Mouse (Mus musculus): ENCODE measurements at regions not wholly inside any gene's neighbourhood (a gene's known extent, or its start where the extent isn't known, plus 50 kb on each side); places are given as distances from the start of the nearest gene placed in this dataset.

DNA sequence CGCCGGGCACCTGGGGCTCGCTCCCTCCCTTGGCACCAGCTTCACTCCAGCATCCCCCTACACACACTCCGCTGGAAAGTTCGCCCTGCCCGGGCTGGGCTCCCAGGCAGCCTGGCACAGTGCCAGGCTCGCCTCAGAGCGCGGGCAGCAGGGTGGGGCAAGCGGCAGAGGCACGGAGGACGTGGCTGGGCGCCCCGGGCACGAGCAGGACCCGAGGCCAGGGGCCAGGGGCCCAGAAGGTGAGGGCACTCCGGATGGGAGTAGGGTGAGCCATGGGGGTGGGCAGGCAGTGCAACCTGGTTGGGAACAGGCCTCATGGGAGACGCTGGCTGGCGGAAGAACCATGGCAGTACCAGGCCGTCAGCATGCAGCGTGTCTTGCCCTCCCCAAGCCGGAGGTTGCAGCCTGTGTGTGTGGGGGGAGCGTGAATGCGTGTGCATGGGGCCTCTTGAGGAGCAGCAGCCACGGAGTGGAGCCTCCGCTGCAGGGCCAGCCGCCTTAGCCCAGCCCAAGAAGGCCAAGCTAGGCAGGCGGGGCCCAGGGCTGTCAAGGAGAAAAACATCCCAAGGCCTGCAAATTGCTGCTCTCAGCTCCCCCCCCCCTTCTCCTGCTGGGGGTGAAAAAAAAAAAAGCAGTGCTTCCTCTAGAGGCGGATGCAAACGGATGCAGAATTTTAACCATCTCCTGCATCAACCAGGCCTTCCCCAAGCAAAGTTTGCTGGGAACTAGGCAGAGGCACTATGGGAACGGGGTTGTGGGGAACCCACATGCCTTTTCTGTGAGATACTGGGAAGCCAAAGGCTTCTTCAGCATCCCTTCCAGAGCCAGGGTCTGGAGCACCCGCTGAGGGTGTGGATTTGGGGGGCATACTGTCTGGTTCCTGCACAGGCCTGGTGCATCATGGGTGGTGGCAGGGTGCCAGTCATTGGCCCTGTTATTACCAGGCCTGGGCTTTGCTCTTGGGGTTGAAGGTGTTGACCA lies 71.4 kb upstream of the Wnt7b start:
- Histone ChIP-seq H3K27me3 (ENCODE audit: insufficient read depth, low read length) (no peaks in the 10 kb centered on the region), H3K4me2 (peak overlapping the region; percentile 90), H3K4me3 (ENCODE audit: low read depth, low read length) (peak overlapping the region; percentile 42), H3K36me3 (ENCODE audit: insufficient read depth) (peaks cover 5% of the 10 kb centered on the region; the same call in 1 of the 2 replicates), H3K4me1 (ENCODE audit: insufficient read depth) (peaks cover 29% of the 10 kb centered on the region), H3K27ac (ENCODE audit: low read depth) (peak overlapping the region; percentile 99), H3K9me3 (ENCODE audit: low read depth, low read length) (no peaks in the 10 kb centered on the region), H3K9ac (peak overlapping the region; percentile 73)
- WGBS = 13% methylated on average over 32 of the region's 32 CpGs
- peak; percentile 91 for ATAC-seq (ENCODE audit: insufficient read depth)
- DNase-seq = peak; percentile 91
- peak; percentile 7; the same call in 1 of the 2 replicates for TF ChIP-seq CTCF (IDR thresholded peaks at IDR 0.05; ENCODE audit: low read depth)

DNA sequence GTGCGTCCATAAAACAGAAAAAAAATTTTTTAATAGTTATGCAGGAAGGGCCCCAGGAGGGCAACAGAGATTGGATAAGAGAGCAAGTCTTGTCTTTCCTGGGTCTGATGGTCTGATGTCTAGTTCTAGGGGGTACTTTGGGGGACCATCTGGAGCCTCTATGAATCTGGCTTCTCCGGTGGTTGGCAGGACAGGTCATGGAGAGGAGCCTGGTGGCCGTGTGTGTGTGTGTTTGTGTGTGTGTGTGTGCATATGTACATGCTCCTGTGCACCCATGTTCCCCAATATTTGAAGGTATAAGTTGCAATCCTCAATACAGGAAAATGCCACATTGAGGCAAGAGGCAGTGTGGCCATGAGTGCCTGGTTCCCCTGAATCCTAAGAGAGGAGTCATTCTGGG lies 72.5 kb upstream of the Wnt7b start:
- Histone ChIP-seq H3K4me2 (peak overlapping the region; percentile 8), H3K9me3 (ENCODE audit: low read depth, low read length) (no peaks in the 10 kb centered on the region), H3K9ac (no peak overlapping the region), H3K4me1 (ENCODE audit: insufficient read depth) (peaks cover 29% of the 10 kb centered on the region), H3K27ac (ENCODE audit: low read depth) (no peak overlapping the region; the same call in 1 of the 2 replicates), H3K27me3 (ENCODE audit: insufficient read depth, low read length) (no peaks in the 10 kb centered on the region), H3K36me3 (ENCODE audit: insufficient read depth) (peaks cover 5% of the 10 kb centered on the region; the same call in 1 of the 2 replicates), H3K4me3 (ENCODE audit: low read depth, low read length) (no peak overlapping the region)
- ATAC-seq (ENCODE audit: insufficient read depth) (no peak), DNase-seq (no peak)
- 96% methylated on average over 3 of the region's 3 CpGs for WGBS
- TF ChIP-seq CTCF (IDR thresholded peaks at IDR 0.05; ENCODE audit: low read depth) = no peak

DNA sequence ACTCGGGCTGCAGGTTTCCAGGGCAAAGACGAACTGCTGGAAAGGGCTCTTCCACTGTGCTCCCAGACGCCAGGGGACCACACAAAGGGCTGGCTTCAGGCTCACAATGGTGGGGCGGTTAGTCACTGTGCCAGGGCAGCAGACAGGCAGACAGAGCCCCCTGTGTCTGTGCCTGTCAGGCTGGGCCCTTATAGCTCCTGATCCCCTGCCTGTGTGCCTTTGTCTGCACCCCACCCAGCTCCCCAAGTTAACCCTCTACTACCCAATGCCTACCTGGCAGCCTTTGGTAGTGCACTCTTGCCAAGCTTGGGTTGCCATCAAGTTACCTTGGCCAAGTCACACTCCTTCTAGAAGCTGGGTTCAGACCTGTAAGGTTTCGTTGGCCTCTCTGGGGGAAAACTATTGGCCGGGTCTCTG lies 73.5 kb upstream of the Wnt7b start:
- WGBS = 58% methylated on average over 6 of the region's 6 CpGs
- no peak for TF ChIP-seq CTCF (IDR thresholded peaks at IDR 0.05; ENCODE audit: low read depth)
- H3K9ac ChIP-seq = peak overlapping the region; percentile 20; the same call in 1 of the 2 replicates
- peaks cover 29% of the 10 kb centered on the region for H3K4me1 ChIP-seq (ENCODE audit: insufficient read depth)
- no peaks in the 10 kb centered on the region for H3K9me3 ChIP-seq (ENCODE audit: low read depth, low read length)
- no peak overlapping the region for H3K27ac ChIP-seq (ENCODE audit: low read depth)
- DNase-seq (no peak), ATAC-seq (ENCODE audit: insufficient read depth) (no peak)
- H3K36me3 ChIP-seq (ENCODE audit: insufficient read depth) = peaks cover 5% of the 10 kb centered on the region; the same call in 1 of the 2 replicates
- H3K4me2 ChIP-seq = peak overlapping the region; percentile 8; the same call in 1 of the 2 replicates
- H3K27me3 ChIP-seq (ENCODE audit: insufficient read depth, low read length) = 0 out of 2 replicates have a peak, but pooled peaks cover 3% of the 10 kb centered on the region
- no peak overlapping the region for H3K4me3 ChIP-seq (ENCODE audit: low read depth, low read length)

GRCm38 (mm10) chr15:85656852-85657251 lies 74.6 kb upstream of the Wnt7b start:
- peaks cover 29% of the 10 kb centered on the region for H3K4me1 ChIP-seq (ENCODE audit: insufficient read depth)
- no peak for ATAC-seq (ENCODE audit: insufficient read depth)
- peaks cover 13% of the 10 kb centered on the region; the same call in 1 of the 2 replicates for H3K36me3 ChIP-seq (ENCODE audit: insufficient read depth)
- H3K27me3 ChIP-seq (ENCODE audit: insufficient read depth, low read length) = 0 out of 2 replicates have a peak, but pooled peaks cover 11% of the 10 kb centered on the region
- no peak overlapping the region for H3K9ac ChIP-seq
- no peak for DNase-seq
- H3K4me3 ChIP-seq (ENCODE audit: low read depth, low read length) = no peak overlapping the region
- H3K27ac ChIP-seq (ENCODE audit: low read depth) = no peak overlapping the region
- TF ChIP-seq CTCF (IDR thresholded peaks at IDR 0.05; ENCODE audit: low read depth) = no peak
- no peak overlapping the region for H3K4me2 ChIP-seq
- WGBS = 81% methylated on average over 6 of the region's 6 CpGs
- H3K9me3 ChIP-seq (ENCODE audit: low read depth, low read length) = no peaks in the 10 kb centered on the region

DNA sequence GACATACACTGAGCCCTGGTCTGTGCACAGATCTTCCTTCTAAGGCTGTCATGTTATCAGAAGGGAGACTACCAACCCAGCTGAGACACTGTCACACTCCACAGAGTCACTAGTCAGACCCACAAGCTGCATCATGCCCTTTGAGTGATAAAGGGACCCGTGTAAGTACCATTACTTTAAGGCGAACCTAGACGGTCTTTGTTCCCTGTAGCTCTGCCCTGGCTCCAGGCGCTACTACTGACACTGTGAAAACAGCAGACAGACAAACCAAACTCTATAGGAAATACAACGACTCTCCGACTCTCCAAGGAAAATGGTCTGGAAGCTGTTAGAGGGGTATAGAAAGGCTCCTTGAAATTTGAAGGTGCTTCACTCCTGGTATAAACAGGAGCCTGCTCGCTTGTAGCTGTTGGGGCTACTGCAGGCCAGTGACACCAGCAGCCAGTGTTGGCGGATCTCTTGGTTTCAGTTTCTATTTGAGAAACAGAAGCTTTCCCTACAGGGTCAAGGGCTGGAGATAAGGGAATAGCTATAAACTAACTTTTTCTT lies 75.2 kb upstream of the Wnt7b start:
- no peak for DNase-seq
- no peak for TF ChIP-seq CTCF (IDR thresholded peaks at IDR 0.05; ENCODE audit: low read depth)
- H3K4me2 ChIP-seq = no peak overlapping the region
- no peak overlapping the region for H3K4me3 ChIP-seq (ENCODE audit: low read depth, low read length)
- H3K9ac ChIP-seq = no peak overlapping the region
- H3K27me3 ChIP-seq (ENCODE audit: insufficient read depth, low read length) = 0 out of 2 replicates have a peak, but pooled peaks cover 11% of the 10 kb centered on the region
- peaks cover 13% of the 10 kb centered on the region; the same call in 1 of the 2 replicates for H3K36me3 ChIP-seq (ENCODE audit: insufficient read depth)
- WGBS = 55% methylated on average over 8 of the region's 8 CpGs
- no peak for ATAC-seq (ENCODE audit: insufficient read depth)
- H3K27ac ChIP-seq (ENCODE audit: low read depth) = no peak overlapping the region
- H3K9me3 ChIP-seq (ENCODE audit: low read depth, low read length) = no peaks in the 10 kb centered on the region
- H3K4me1 ChIP-seq (ENCODE audit: insufficient read depth) = peaks cover 29% of the 10 kb centered on the region

- DNase-seq (no peak), ATAC-seq (ENCODE audit: insufficient read depth) (no peak)
- no peak overlapping the region for H3K27ac ChIP-seq (ENCODE audit: low read depth)
- WGBS = 73% methylated on average over 14 of the region's 14 CpGs
- peaks cover 23% of the 10 kb centered on the region for H3K4me1 ChIP-seq (ENCODE audit: insufficient read depth)
- no peak overlapping the region for H3K4me3 ChIP-seq (ENCODE audit: low read depth, low read length)
- H3K27me3 ChIP-seq (ENCODE audit: insufficient read depth, low read length) = 0 out of 2 replicates have a peak, but pooled peaks cover 11% of the 10 kb centered on the region
- no peak overlapping the region for H3K9ac ChIP-seq
- TF ChIP-seq CTCF (IDR thresholded peaks at IDR 0.05; ENCODE audit: low read depth) = no peak
- no peak overlapping the region for H3K4me2 ChIP-seq
- no peaks in the 10 kb centered on the region for H3K9me3 ChIP-seq (ENCODE audit: low read depth, low read length)
- H3K36me3 ChIP-seq (ENCODE audit: insufficient read depth) = peaks cover 13% of the 10 kb centered on the region; the same call in 1 of the 2 replicates
Measured at GRCm38 (mm10) chr15:85658101-85658885, 76.0 kb upstream of the Wnt7b start.

All from lung, embryonic 14.5 days (tissue).